Mouse (Mus musculus): ENCODE results near the gene Pde7b. TPM values are rescaled to one million over a fixed set of nuclear protein-coding genes. Genes with fewer than 3 reads are reported as not detected.
A peak's percentile ranks its signal among the peaks of the same experiment; 100 is the strongest.

Gene Pde7b
- total RNA-seq, 2 experiments from 2014 or later = 37.2 to 37.9 TPM

- DNase-seq (ENCODE audit: low spot score) = peak; percentile 68
Observed at GRCm38 (mm10) chr10:20657316-20658081, 67.4 kb downstream of the Pde7b start.

GRCm38 (mm10) chr10:20654590-20654989 lies 70.3 kb downstream of the Pde7b start:
- DNase-seq (ENCODE audit: low spot score) = no peak

- DNase-seq (ENCODE audit: low spot score) = no peak
Observed at GRCm38 (mm10) chr10:20654187-20654586, 70.7 kb downstream of the Pde7b start.

GRCm38 (mm10) chr10:20653299-20653698 lies 71.6 kb downstream of the Pde7b start:
- no peak for DNase-seq (ENCODE audit: low spot score)

- no peak for DNase-seq (ENCODE audit: low spot score)
Observed at GRCm38 (mm10) chr10:20636381-20636780, 88.5 kb downstream of the Pde7b start.

GRCm38 (mm10) chr10:20633085-20633415 lies 91.8 kb downstream of the Pde7b start:
- DNase-seq (ENCODE audit: low spot score) = no peak

GRCm38 (mm10) chr10:20632256-20633084 lies 92.4 kb downstream of the Pde7b start:
- DNase-seq (ENCODE audit: low spot score) = no peak

- DNase-seq (ENCODE audit: low spot score) = no peak
Observed at GRCm38 (mm10) chr10:20630122-20630521, 94.8 kb downstream of the Pde7b start.

GRCm38 (mm10) chr10:20625702-20626375 lies 99.0 kb downstream of the Pde7b start:
- DNase-seq (ENCODE audit: low spot score) = peak; percentile 60

GRCm38 (mm10) chr10:20621661-20622454 lies 103.0 kb downstream of the Pde7b start:
- no peak for DNase-seq (ENCODE audit: low spot score)

- DNase-seq (ENCODE audit: low spot score) = no peak
Observed at GRCm38 (mm10) chr10:20606007-20606406, 118.9 kb downstream of the Pde7b start.

GRCm38 (mm10) chr10:20595107-20595810 lies 129.6 kb downstream of the Pde7b start:
- DNase-seq (ENCODE audit: low spot score) = no peak

- no peak for DNase-seq (ENCODE audit: low spot score)
Observed at GRCm38 (mm10) chr10:20594015-20594414, 130.9 kb downstream of the Pde7b start.

- no peak for DNase-seq (ENCODE audit: low spot score)
Observed at GRCm38 (mm10) chr10:20590100-20590499, 134.8 kb downstream of the Pde7b start.

- no peak for DNase-seq (ENCODE audit: low spot score)
Observed at GRCm38 (mm10) chr10:20585959-20586358, 138.9 kb downstream of the Pde7b start.

GRCm38 (mm10) chr10:20575002-20575401 lies 149.9 kb downstream of the Pde7b start:
- DNase-seq (ENCODE audit: low spot score) = no peak

GRCm38 (mm10) chr10:20574414-20574813 lies 150.5 kb downstream of the Pde7b start:
- DNase-seq (ENCODE audit: low spot score) = no peak

GRCm38 (mm10) chr10:20571521-20571920 lies 153.4 kb downstream of the Pde7b start:
- peak; percentile 23 for DNase-seq (ENCODE audit: low spot score)

GRCm38 (mm10) chr10:20568630-20569029 lies 156.2 kb downstream of the Pde7b start:
- DNase-seq (ENCODE audit: low spot score) = no peak

- no peak for DNase-seq (ENCODE audit: low spot score)
Observed at GRCm38 (mm10) chr10:20567684-20568236, 157.1 kb downstream of the Pde7b start.

All from gastrocnemius, adult 18-20 months (tissue).